Mouse (Mus musculus) stomach, embryonic 15.5 days (tissue): ENCODE measurements around the gene Ap4m1. TPM values are rescaled to one million over a fixed set of nuclear protein-coding genes. Genes with fewer than 3 reads are reported as not detected.

Source experiments
- microRNA counts: library from miRNA; unstranded; fragments of <30 nt; microRNA quantifications from one replicate; lab custom pipeline; 2016
- microRNA-seq: library from miRNA; unstranded; fragments of <30 nt; microRNA quantifications from one replicate; pipeline ENCODE4, GENCODE M21; 2016
- polyA plus RNA-seq: library from polyadenylated mRNA; unstranded; fragments of >200 nt; fragmentation: Nextera tagmentation; extraction: Ambion mirVana; gene quantifications from 2 replicates; pipeline ENCODE4 v1.2.1, GENCODE M21; 2015

Ap4m1 gene
- polyA plus RNA-seq, 1 experiment from 2014 or later = 23.9 TPM

MicroRNA genes within 50 kb of the gene (microRNA counts, 519-probe panel; counts per million panel counts)
- microRNA mmu-miR-106b (lab: Ali Mortazavi, UCI) (3,399 counts per million, percentile 86 among the panel's probes with 10 or more counts), microRNA mmu-miR-25 (lab: Ali Mortazavi, UCI) (4,110 counts per million, percentile 96 among the panel's probes with 10 or more counts), microRNA mmu-miR-93 (lab: Ali Mortazavi, UCI) (3,346 counts per million, percentile 85 among the panel's probes with 10 or more counts)

Small RNA genes within 50 kb of the gene (microRNA-seq; reads per million reads assigned to microRNA genes)
- gene Mir106b (5,824 reads per million, percentile 91 among the genes with 10 or more reads in this experiment), gene Mir25 (556 reads per million, percentile 69 among the genes with 10 or more reads in this experiment), gene Mir93 (10,271 reads per million, percentile 95 among the genes with 10 or more reads in this experiment)

Other genes starting within 250 kb of the Ap4m1 start
- 0.62 and 0.94 TPM in 2 replicates for gene Gjc3, start 208.9 kb upstream of the Ap4m1 start, polyA plus RNA-seq
- gene Azgp1, start 190.5 kb upstream of the Ap4m1 start, polyA plus RNA-seq = 0.43 and 0.46 TPM in 2 replicates
- not detected in 2 replicates for gene Smok3a, start 150.7 kb upstream of the Ap4m1 start, polyA plus RNA-seq
- not detected in 2 replicates for gene Smok3b, start 150.6 kb upstream of the Ap4m1 start, polyA plus RNA-seq
- not detected in 2 replicates for gene Smok3c, start 118.8 kb upstream of the Ap4m1 start, polyA plus RNA-seq
- gene Zkscan1, start 86.9 kb upstream of the Ap4m1 start, polyA plus RNA-seq = 13.6 and 14.8 TPM in 2 replicates
- 46.2 and 48.7 TPM in 2 replicates for gene Zscan21, start 55.1 kb upstream of the Ap4m1 start, polyA plus RNA-seq
- gene Zfp113, start 16.3 kb upstream of the Ap4m1 start, polyA plus RNA-seq = 17.5 and 18.1 TPM in 2 replicates
- 270 and 287 TPM in 2 replicates for gene Cops6, start 10.9 kb upstream of the Ap4m1 start, polyA plus RNA-seq
- 150 and 155 TPM in 2 replicates for gene Mcm7, start 420 bp downstream of the Ap4m1 start, polyA plus RNA-seq
- gene Taf6, start 15.4 kb downstream of the Ap4m1 start, polyA plus RNA-seq = 71.3 and 73.7 TPM in 2 replicates
- 44.4 and 48.0 TPM in 2 replicates for gene Cnpy4, start 15.5 kb downstream of the Ap4m1 start, polyA plus RNA-seq
- gene Mblac1, start 22.3 kb downstream of the Ap4m1 start, polyA plus RNA-seq = 8.1 and 9.4 TPM in 2 replicates
- not detected in 2 replicates for gene Nxpe5, start 53.9 kb downstream of the Ap4m1 start, polyA plus RNA-seq
- gene Lamtor4, start 83.5 kb downstream of the Ap4m1 start, polyA plus RNA-seq = 71.9 and 74.1 TPM in 2 replicates
- 5.5 and 6.1 TPM in 2 replicates for gene BC037034, start 92.0 kb downstream of the Ap4m1 start, polyA plus RNA-seq
- 1.9 and 2.0 TPM in 2 replicates for gene Gal3st4, start 100.8 kb downstream of the Ap4m1 start, polyA plus RNA-seq
- 0.13 and 0.17 TPM in 2 replicates for gene Gm43720, start 108.0 kb downstream of the Ap4m1 start, polyA plus RNA-seq
- gene Gpc2, start 108.0 kb downstream of the Ap4m1 start, polyA plus RNA-seq = 14.3 and 19.8 TPM in 2 replicates
- gene Stag3, start 108.2 kb downstream of the Ap4m1 start, polyA plus RNA-seq = 3.2 and 3.7 TPM in 2 replicates
- gene Pvrig, start 170.0 kb downstream of the Ap4m1 start, polyA plus RNA-seq = 0.36 and 0.44 TPM in 2 replicates